Mouse (Mus musculus) E14TG2a.4 (cell line): ENCODE results near the gene Dmgdh.

ENCODE experiments used
- CTCF ChIP-seq: conservative IDR thresholded peaks from 2 replicates; pipeline ENCODE4 v1.5.1; 2014; ENCODE audit warnings: low read length
- POU5F1 ChIP-seq: IDR thresholded peaks from 2 replicates; pipeline ENCODE4 v1.6.1; 2014; ENCODE audit warnings: low read length, borderline replicate concordance

- TF ChIP-seq CTCF (no peak), POU5F1 (no peak)
These were observed 90.2 kb downstream of the Dmgdh start for GRCm38 (mm10) chr13:93764321-93764973.
